Mouse (Mus musculus) liver, embryonic 13.5 days (tissue): Measurements from ENCODE around the gene Tmem38a. TPM values are rescaled to one million over a fixed set of nuclear protein-coding genes. Genes with fewer than 3 reads are reported as not detected.

Experiments
- ATAC-seq: fragments of 200-750 bp; cut with Nextera tagmentation; 2 replicates; pipeline ENCODE4 v1.8.0; 2017; ENCODE audit warnings: low read depth, mild to moderate bottlenecking, moderate number of reproducible peaks, moderate library complexity
- DNase-seq: peaks from one replicate; pipeline ENCODE4 v3.0.0; 2022
- H3K27ac ChIP-seq: fragments of 300-500 bp; sonication (generic); 2 replicates; pipeline ENCODE4 v1.5.1; 2015; ENCODE audit warnings: moderate library complexity, mild to moderate bottlenecking, inconsistent platforms
- H3K27me3 ChIP-seq: fragments of 300-500 bp; sonication (generic); 2 replicates; pipeline ENCODE4 v1.6.1; 2015; ENCODE audit warnings: mild to moderate bottlenecking, inconsistent platforms
- H3K36me3 ChIP-seq: fragments of 300-500 bp; sonication (generic); 2 replicates; pipeline ENCODE4 v1.6.1; 2015; ENCODE audit warnings: mild to moderate bottlenecking, inconsistent platforms
- H3K4me1 ChIP-seq: fragments of 300-500 bp; sonication (generic); replicated peaks from 2 replicates; pipeline ENCODE4 v1.6.1; 2015; ENCODE audit warnings: inconsistent platforms
- H3K4me2 ChIP-seq: fragments of 300-500 bp; sonication (generic); 2 replicates; pipeline ENCODE4 v1.6.1; 2015; ENCODE audit warnings: inconsistent platforms, mild to moderate bottlenecking, moderate library complexity
- H3K4me3 ChIP-seq: fragments of 300-500 bp; sonication (generic); replicated peaks from 2 replicates; pipeline ENCODE4 v1.5.1; 2015; ENCODE audit warnings: mild to moderate bottlenecking, inconsistent platforms
- H3K9ac ChIP-seq: fragments of 300-500 bp; sonication (generic); 2 replicates; pipeline ENCODE4 v1.6.1; 2015; ENCODE audit warnings: mild to moderate bottlenecking, inconsistent platforms
- H3K9me3 ChIP-seq: fragments of 300-500 bp; sonication (generic); replicated peaks from 2 replicates; pipeline ENCODE4 v1.6.1; 2016; ENCODE audit warnings: inconsistent platforms
- WGBS: fragments of 180-500 bp; shearing (Covaris S2); methylation state at CpG from one replicate; pipeline ENCODE4 v1.1.7; 2015; ENCODE audit not compliant: insufficient replicate concordance; 5-methylcytosine and 5-hydroxymethylcytosine counted together
- polyA plus RNA-seq: library from polyadenylated mRNA; unstranded; fragments of >200 nt; fragmentation: Nextera tagmentation; extraction: Ambion mirVana; gene quantifications from 2 replicates; pipeline ENCODE4 v1.2.1, GENCODE M21; 2015

The Tmem38a gene
- polyA plus RNA-seq, 1 experiment from 2014 or later, result 2.1 TPM

DNA sequence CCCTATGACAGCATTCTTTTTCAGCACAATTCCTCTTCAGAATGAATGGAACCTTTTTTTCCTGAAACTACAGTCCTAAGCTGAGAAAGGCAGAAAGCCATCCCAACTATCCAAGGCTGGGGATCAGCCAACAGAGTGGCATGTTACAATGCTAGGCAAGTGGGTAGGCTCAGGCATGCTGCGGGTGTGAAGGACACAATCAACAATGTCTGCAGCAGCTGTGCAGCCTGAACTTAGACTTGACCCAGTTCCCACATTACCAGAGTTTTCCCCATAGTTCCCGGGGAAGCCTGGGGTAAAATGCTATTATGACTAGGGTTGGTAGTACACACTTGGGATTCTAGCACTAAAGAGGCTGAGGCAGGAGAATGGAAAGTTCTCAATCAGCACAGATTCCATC, 5.9 kb upstream of the Tmem38a start:
- ATAC-seq, result no peak
- no peak for DNase-seq
- WGBS, result 84% methylated on average over 2 of the region's 2 CpGs
- no peak overlapping the region for H3K9ac ChIP-seq
- H3K4me2 ChIP-seq, result no peak overlapping the region
- H3K9me3 ChIP-seq, result no peaks in the 10 kb centered on the region
- H3K4me3 ChIP-seq, result no peak overlapping the region
- no peak overlapping the region for H3K27ac ChIP-seq
- H3K27me3 ChIP-seq, result no peaks in the 10 kb centered on the region
- H3K36me3 ChIP-seq, result peaks cover 65% of the 10 kb centered on the region
- H3K4me1 ChIP-seq, result peaks cover 16% of the 10 kb centered on the region

GRCm38 (mm10) chr8:72570633-72571610, 933 bp upstream of the Tmem38a start, which contains the start of gene Smim7:
Gene Smim7 (minus strand): TSS chr8:72571088.
- Histone ChIP-seq H3K27me3 (peaks cover 6% of the 10 kb centered on the region; the same call in 1 of the 2 replicates), H3K4me3 (peak within 1 kb of the TSS; percentile 75), H3K36me3 (peaks cover 39% of the 10 kb centered on the region), H3K9me3 (no peaks in the 10 kb centered on the region), H3K27ac (peak within 1 kb of the TSS; percentile 90), H3K9ac (peak within 1 kb of the TSS; percentile 78), H3K4me1 (peaks cover 34% of the 10 kb centered on the region), H3K4me2 (peak within 1 kb of the TSS; percentile 99)
- DNase-seq (peak; percentile 98), ATAC-seq (peak; percentile 98)
- under 1% methylated on average over 52 of the region's 52 CpGs for WGBS

DNA sequence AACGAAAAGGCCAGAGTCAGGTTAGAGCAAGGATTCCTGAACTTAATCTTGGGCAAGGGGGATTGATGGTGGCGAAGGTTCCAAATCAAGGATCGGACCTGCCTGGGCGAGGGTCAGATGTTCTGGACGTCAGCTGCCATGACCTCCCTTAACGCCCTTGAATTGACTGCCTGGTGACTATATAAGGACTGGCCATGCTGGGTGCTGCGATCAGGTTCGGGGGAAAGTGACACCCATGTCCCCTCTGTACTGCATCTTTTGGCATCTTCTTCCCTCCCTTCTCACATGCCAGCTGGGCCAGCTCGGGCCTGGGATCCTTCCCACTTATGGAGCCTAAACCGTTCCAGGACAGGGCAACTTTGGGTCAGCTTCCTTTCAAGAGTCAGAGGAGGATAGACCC, 652 bp downstream of the Tmem38a start:
- H3K4me1 ChIP-seq, result peaks cover 34% of the 10 kb centered on the region
- H3K27me3 ChIP-seq, result peaks cover 6% of the 10 kb centered on the region; the same call in 1 of the 2 replicates
- H3K9ac ChIP-seq, result peak overlapping the region; percentile 78
- ATAC-seq (no peak), DNase-seq (no peak)
- 20% methylated on average over 10 of the region's 10 CpGs for WGBS
- H3K4me3 ChIP-seq, result peak overlapping the region; percentile 75
- H3K27ac ChIP-seq, result no peak overlapping the region
- H3K4me2 ChIP-seq, result peak overlapping the region; percentile 99
- peaks cover 23% of the 10 kb centered on the region for H3K36me3 ChIP-seq
- H3K9me3 ChIP-seq, result no peaks in the 10 kb centered on the region

- Histone ChIP-seq H3K4me2 (no peak overlapping the region), H3K36me3 (peaks cover 14% of the 10 kb centered on the region), H3K27ac (no peak overlapping the region), H3K9me3 (no peaks in the 10 kb centered on the region), H3K4me1 (peaks cover 40% of the 10 kb centered on the region), H3K4me3 (no peak overlapping the region), H3K27me3 (peaks cover 6% of the 10 kb centered on the region; the same call in 1 of the 2 replicates), H3K9ac (no peak overlapping the region)
- WGBS, result 76% methylated on average over 6 of the region's 6 CpGs
- DNase-seq, result no peak
- no peak for ATAC-seq
Measured at GRCm38 (mm10) chr8:72573450-72573849, 1.6 kb downstream of the Tmem38a start.

DNA sequence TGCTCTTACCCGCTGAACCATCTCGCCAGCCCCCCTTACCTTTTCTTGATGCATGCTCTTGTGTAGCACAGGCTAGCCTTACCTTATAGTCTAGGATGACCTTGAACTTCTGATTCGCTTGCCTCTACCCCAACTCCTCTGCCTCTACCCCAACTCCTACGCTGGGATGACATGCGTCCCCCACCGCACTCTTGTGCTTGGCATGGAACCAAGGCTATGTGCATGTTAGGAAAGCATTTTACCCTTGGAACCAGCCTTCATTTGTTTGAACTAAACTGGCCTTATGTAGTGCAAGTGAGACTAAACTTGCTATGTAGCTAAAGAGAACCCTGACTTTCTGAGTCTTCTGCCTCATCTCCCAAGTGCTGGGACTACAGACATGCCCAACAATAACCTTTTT, 4.1 kb downstream of the Tmem38a start:
- DNase-seq (no peak), ATAC-seq (no peak)
- peaks cover 6% of the 10 kb centered on the region; the same call in 1 of the 2 replicates for H3K27me3 ChIP-seq
- H3K4me3 ChIP-seq, result no peak overlapping the region
- 84% methylated on average over 6 of the region's 6 CpGs for WGBS
- H3K4me2 ChIP-seq, result no peak overlapping the region
- H3K4me1 ChIP-seq, result peaks cover 32% of the 10 kb centered on the region
- H3K9me3 ChIP-seq, result no peaks in the 10 kb centered on the region
- H3K9ac ChIP-seq, result no peak overlapping the region
- no peaks in the 10 kb centered on the region for H3K36me3 ChIP-seq
- H3K27ac ChIP-seq, result no peak overlapping the region

- Histone ChIP-seq H3K4me2 (no peak overlapping the region), H3K9me3 (no peaks in the 10 kb centered on the region), H3K9ac (no peak overlapping the region), H3K4me1 (peaks cover 22% of the 10 kb centered on the region), H3K27ac (no peak overlapping the region), H3K36me3 (no peaks in the 10 kb centered on the region), H3K4me3 (no peak overlapping the region), H3K27me3 (peaks cover 6% of the 10 kb centered on the region; the same call in 1 of the 2 replicates)
- 74% methylated on average over 3 of the region's 3 CpGs for WGBS
- ATAC-seq (no peak), DNase-seq (no peak)
Measured at GRCm38 (mm10) chr8:72577266-72577665, 5.4 kb downstream of the Tmem38a start.

GRCm38 (mm10) chr8:72577941-72578340, 6.1 kb downstream of the Tmem38a start:
- WGBS, result 57% methylated on average over 1 of the region's 1 CpGs
- no peak overlapping the region for H3K4me2 ChIP-seq
- H3K27me3 ChIP-seq, result 0 out of 2 replicates have a peak, but pooled peaks cover 6% of the 10 kb centered on the region
- H3K4me1 ChIP-seq, result peaks cover 15% of the 10 kb centered on the region
- H3K36me3 ChIP-seq, result no peaks in the 10 kb centered on the region
- no peak for ATAC-seq
- no peak overlapping the region for H3K9ac ChIP-seq
- no peaks in the 10 kb centered on the region for H3K9me3 ChIP-seq
- no peak overlapping the region for H3K27ac ChIP-seq
- no peak for DNase-seq
- no peak overlapping the region for H3K4me3 ChIP-seq

- DNase-seq, result no peak
Measured at GRCm38 (mm10) chr8:72579374-72579773, 7.5 kb downstream of the Tmem38a start.

GRCm38 (mm10) chr8:72583056-72583771, 11.4 kb downstream of the Tmem38a start:
- H3K36me3 ChIP-seq, result no peaks in the 10 kb centered on the region
- DNase-seq (no peak), ATAC-seq (no peak)
- peaks cover 18% of the 10 kb centered on the region for H3K4me1 ChIP-seq
- H3K9me3 ChIP-seq, result no peaks in the 10 kb centered on the region
- no peak overlapping the region for H3K4me3 ChIP-seq
- no peaks in the 10 kb centered on the region for H3K27me3 ChIP-seq
- 39% methylated on average over 7 of the region's 7 CpGs for WGBS
- H3K9ac ChIP-seq, result no peak overlapping the region
- H3K4me2 ChIP-seq, result no peak overlapping the region
- peak overlapping the region; percentile 51; the same call in 1 of the 2 replicates for H3K27ac ChIP-seq

More at GRCm38 (mm10) chr8:72579374-72579773, 7.5 kb downstream of the Tmem38a start:
- Histone ChIP-seq H3K4me2 (no peak overlapping the region), H3K9ac (no peak overlapping the region), H3K9me3 (no peaks in the 10 kb centered on the region), H3K4me3 (no peak overlapping the region), H3K36me3 (no peaks in the 10 kb centered on the region), H3K4me1 (peaks cover 22% of the 10 kb centered on the region), H3K27ac (no peak overlapping the region), H3K27me3 (no peaks in the 10 kb centered on the region)
- no peak for ATAC-seq
- 64% methylated on average over 9 of the region's 9 CpGs for WGBS

GRCm38 (mm10) chr8:72584390-72584789, 12.5 kb downstream of the Tmem38a start:
- no peaks in the 10 kb centered on the region for H3K9me3 ChIP-seq
- ATAC-seq (no peak), DNase-seq (no peak)
- no peak overlapping the region for H3K27ac ChIP-seq
- no peak overlapping the region for H3K9ac ChIP-seq
- no peak overlapping the region for H3K4me2 ChIP-seq
- peaks cover 7% of the 10 kb centered on the region; the same call in 1 of the 2 replicates for H3K4me1 ChIP-seq
- H3K36me3 ChIP-seq, result no peaks in the 10 kb centered on the region
- WGBS, result 51% methylated on average over 6 of the region's 6 CpGs
- H3K4me3 ChIP-seq, result no peak overlapping the region
- H3K27me3 ChIP-seq, result no peaks in the 10 kb centered on the region

DNA sequence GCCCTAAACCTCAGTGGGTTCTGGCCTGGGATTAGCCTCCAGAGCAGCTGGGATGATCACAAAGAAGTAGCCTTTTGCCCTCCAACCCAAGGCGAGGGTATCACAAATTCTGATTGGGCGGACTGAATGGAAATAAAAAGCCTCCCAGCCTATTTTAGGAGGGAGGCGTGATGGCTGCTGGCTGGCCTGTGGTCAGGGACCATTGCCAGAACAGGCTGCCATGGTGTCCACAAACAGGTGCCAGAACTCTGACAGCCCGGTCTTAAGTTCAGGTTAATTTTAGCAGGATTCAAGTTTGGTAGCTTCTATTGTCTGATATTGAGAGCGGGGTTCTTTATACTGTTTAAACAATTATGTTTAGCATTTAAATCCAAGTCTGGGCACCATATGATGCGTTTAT, 16.0 kb downstream of the Tmem38a start:
- no peak for DNase-seq
- H3K4me2 ChIP-seq, result no peak overlapping the region
- no peak overlapping the region for H3K27ac ChIP-seq
- H3K9ac ChIP-seq, result no peak overlapping the region
- H3K27me3 ChIP-seq, result no peaks in the 10 kb centered on the region
- no peak overlapping the region for H3K4me3 ChIP-seq
- no peak for ATAC-seq
- no peaks in the 10 kb centered on the region for H3K36me3 ChIP-seq
- WGBS, result 69% methylated on average over 6 of the region's 6 CpGs
- H3K4me1 ChIP-seq, result peaks cover 7% of the 10 kb centered on the region; the same call in 1 of the 2 replicates
- H3K9me3 ChIP-seq, result no peaks in the 10 kb centered on the region
